Comparison of ENCODE assay signal across 8 mouse cellular contexts in genomic region chr19:23139756-23140470, GRCm38 (mm10). TPM values are rescaled to one million over a fixed set of nuclear protein-coding genes. Genes with fewer than 3 reads are reported as not detected.
DNase-seq lines count a peak whose midpoint lies in the region; ATAC-seq and TF ChIP-seq lines count a peak whose summit lies in the region.

No protein-coding gene starts in this region.

- DNase-seq in heart, embryonic 10.5 days (ENCODE audit: low spot score), result no peak
- DNase-seq in heart, adult 8-10 months (ENCODE audit: low spot score), result no peak
- DNase-seq in hindbrain, embryonic 14.5 days (ENCODE audit: low spot score), result no peak
- no peak for DNase-seq in liver, postnatal 0 days
- DNase-seq in natural killer cell, adult 2 months (ENCODE audit: low spot score in 2 of 2), result no peak
- DNase-seq in spleen, postnatal 4 days (ENCODE audit: low spot score in 2 of 2), result no peak

- H3K9ac ChIP-seq in hindbrain, embryonic 14.5 days, result no peak overlapping the region
- peak overlapping the region; percentile 97 for H3K9ac ChIP-seq in liver, postnatal 0 days (replicated peaks)

- peaks cover 41% of the 10 kb centered on the region for H3K4me1 ChIP-seq in heart, embryonic 10.5 days
- H3K4me1 ChIP-seq in bone marrow macrophage, adult 2 months (ENCODE audit: control insufficient read depth, insufficient read depth, low read length), result peaks cover 34% of the 10 kb centered on the region
- H3K4me1 ChIP-seq in hindbrain, embryonic 14.5 days (replicated peaks; ENCODE audit: control insufficient read depth, insufficient read depth, low read length), result peaks cover 27% of the 10 kb centered on the region
- peaks cover 31% of the 10 kb centered on the region for H3K4me1 ChIP-seq in liver, postnatal 0 days (ENCODE audit: insufficient read depth)

- no peak overlapping the region for H3K27ac ChIP-seq in heart, embryonic 10.5 days
- H3K27ac ChIP-seq in bone marrow macrophage, adult 2 months (ENCODE audit: insufficient read depth, low read depth, low read length), result peak overlapping the region; percentile 79
- H3K27ac ChIP-seq in hindbrain, embryonic 14.5 days, result no peak overlapping the region
- H3K27ac ChIP-seq in liver, postnatal 0 days (ENCODE audit: low read depth), result peak overlapping the region; percentile 100

- peak overlapping the region; percentile 89 for H3K4me2 ChIP-seq in hindbrain, embryonic 14.5 days (replicated peaks)
- peak overlapping the region; percentile 95 for H3K4me2 ChIP-seq in liver, postnatal 0 days (ENCODE audit: low read depth, low read length)

- WGBS in heart, embryonic 10.5 days, result 45% methylated on average over 12 of the region's 12 CpGs
- WGBS in hindbrain, embryonic 14.5 days, result 45% methylated on average over 12 of the region's 12 CpGs
- WGBS in liver, postnatal 0 days (ENCODE audit: insufficient replicate concordance), result 39% methylated on average over 12 of the region's 12 CpGs

- no peak for TF ChIP-seq EP300 in liver, postnatal 0 days (IDR thresholded peaks at IDR 0.05; ENCODE audit: low read depth)

- ATAC-seq in hindbrain, embryonic 14.5 days (ENCODE audit: low FRiP score), result no peak
- no peak for ATAC-seq in liver, postnatal 0 days
- ATAC-seq in megakaryocyte-erythroid progenitor cell, adult 5-6 weeks (replicated peaks; ENCODE audit: low FRiP score, low TSS enrichment, poor library complexity, severe bottlenecking), result no peak

- peak overlapping the region; percentile 76 for H3K4me3 ChIP-seq in heart, embryonic 10.5 days
- peak overlapping the region; percentile 85 for H3K4me3 ChIP-seq in bone marrow macrophage, adult 2 months (ENCODE audit: insufficient read depth, low read length)
- H3K4me3 ChIP-seq in hindbrain, embryonic 14.5 days (replicated peaks; ENCODE audit: low read length), result peak overlapping the region; percentile 64
- H3K4me3 ChIP-seq in liver, postnatal 0 days (ENCODE audit: low read depth, low read length), result peak overlapping the region; percentile 84

- no peak for TF ChIP-seq CTCF in bone marrow macrophage, adult 2 months (IDR thresholded peaks at IDR 0.05; ENCODE audit: low read depth, low read length)
- no peak for TF ChIP-seq CTCF in liver, postnatal 0 days (IDR thresholded peaks at IDR 0.05; ENCODE audit: low read depth)

- no peaks in the 10 kb centered on the region for H3K9me3 ChIP-seq in heart, embryonic 10.5 days
- H3K9me3 ChIP-seq in hindbrain, embryonic 14.5 days (ENCODE audit: control insufficient read depth, low read length), result no peaks in the 10 kb centered on the region
- H3K9me3 ChIP-seq in liver, postnatal 0 days (ENCODE audit: low read length), result no peaks in the 10 kb centered on the region

- no peaks in the 10 kb centered on the region for H3K36me3 ChIP-seq in heart, embryonic 10.5 days
- H3K36me3 ChIP-seq in hindbrain, embryonic 14.5 days (replicated peaks; ENCODE audit: control insufficient read depth, insufficient read depth), result no peaks in the 10 kb centered on the region
- H3K36me3 ChIP-seq in liver, postnatal 0 days (replicated peaks; ENCODE audit: insufficient read depth, low read length), result no peaks in the 10 kb centered on the region

- no peak for TF ChIP-seq POLR2A in bone marrow macrophage, adult 2 months (IDR thresholded peaks at IDR 0.05; ENCODE audit: borderline replicate concordance, low read depth, low read length)

- H3K27me3 ChIP-seq in heart, embryonic 10.5 days (ENCODE audit: insufficient read depth, poor library complexity, severe bottlenecking), result peaks cover 45% of the 10 kb centered on the region
- H3K27me3 ChIP-seq in hindbrain, embryonic 14.5 days (ENCODE audit: control insufficient read depth, insufficient read depth, low read length), result peaks cover 75% of the 10 kb centered on the region
- H3K27me3 ChIP-seq in liver, postnatal 0 days (ENCODE audit: insufficient read depth, low read length), result no peaks in the 10 kb centered on the region

RNA-seq across cellular contexts. Expression of gene Klf9, which starts 1.1 kb away (rescaled TPM):
- 1.4 and 1.6 TPM in 2 replicates for polyA plus RNA-seq in heart, embryonic 10.5 days (2016; fragmentation: Nextera tagmentation; extraction: Ambion mirVana)
- 100 to 1,000 TPM in 3 of 4 experiments, 10 to 100 TPM in 1; 94.4 to 149 (median 104) TPM for total RNA-seq in heart, adult 8-10 months (2022)
- polyA plus RNA-seq in bone marrow macrophage, adult 2 months (2012; ENCODE audit: insufficient read depth, insufficient read length, missing spikeins), result 6.8 and 8.0 TPM in 2 replicates
- polyA plus RNA-seq in hindbrain, embryonic 14.5 days (2014; fragmentation: Nextera tagmentation; extraction: Ambion mirVana), result 2.4 and 3.3 TPM in 2 replicates
- 12.6 and 17.2 TPM in 2 replicates for polyA plus RNA-seq in liver, postnatal 0 days (2015; fragmentation: Nextera tagmentation; extraction: Ambion mirVana)
- total RNA-seq in megakaryocyte-erythroid progenitor cell, adult 5-6 weeks (2014; fragmentation: Nextera tagmentation), result 22.9 and 24.6 TPM in 2 replicates
- 19.9 and 25.0 TPM in 2 replicates for total RNA-seq in megakaryocyte-erythroid progenitor cell, adult 5-6 weeks (2017)

Comparison
In these comparisons a context has a peak if more than half of its experiments do, and no peak if none do; other contexts are left out.
1. H3K27ac ChIP-seq: peak in bone marrow macrophage, adult 2 months (single experiment) and liver, postnatal 0 days (single experiment); none in heart, embryonic 10.5 days (single experiment) and hindbrain, embryonic 14.5 days (single experiment).
2. Peak in every context shown above with its lines, with median percentiles within 50 percentile points of each other: H3K4me3 ChIP-seq.